Mouse (Mus musculus) spleen, adult 12 weeks (tissue): ENCODE measurements around the gene Zc3hav1.

Source experiments
- DNase-seq: peaks from one replicate; pipeline ENCODE4 v3.0.0; 2022; ENCODE audit warnings: low spot score

The Zc3hav1 gene

DNA sequence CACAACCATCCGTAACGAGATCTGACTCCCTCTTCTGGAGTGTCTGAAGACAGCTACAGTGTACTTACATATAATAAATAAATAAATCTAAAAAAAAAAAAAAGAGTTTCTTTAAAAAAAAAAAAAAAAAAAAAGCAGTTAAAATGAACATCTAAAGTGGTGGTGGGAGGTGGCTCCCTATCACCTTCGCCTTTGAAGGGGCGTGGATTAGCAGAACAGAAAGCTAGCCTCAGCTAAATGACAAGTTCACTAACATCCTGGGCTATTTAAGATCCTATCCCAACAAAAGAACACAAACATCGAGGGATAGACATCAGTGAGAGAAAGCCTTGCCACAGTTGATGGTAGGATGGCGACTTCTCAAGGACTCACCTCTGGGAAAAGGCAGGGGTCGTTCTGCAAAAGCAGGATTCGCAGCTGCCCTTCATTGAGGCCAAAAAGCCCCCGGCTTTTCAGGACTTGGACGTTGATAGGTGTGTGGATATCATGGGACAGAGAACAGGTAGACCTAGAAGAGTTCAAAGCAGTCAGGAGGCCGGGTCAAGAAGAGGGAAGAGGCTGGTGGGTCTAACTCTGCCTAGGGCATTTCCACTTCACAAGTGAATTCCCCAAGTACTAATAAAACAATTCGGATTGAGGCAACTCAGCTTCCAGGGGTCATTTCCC is 56.7 kb downstream of the Zc3hav1 start:
- no peak for DNase-seq

DNA sequence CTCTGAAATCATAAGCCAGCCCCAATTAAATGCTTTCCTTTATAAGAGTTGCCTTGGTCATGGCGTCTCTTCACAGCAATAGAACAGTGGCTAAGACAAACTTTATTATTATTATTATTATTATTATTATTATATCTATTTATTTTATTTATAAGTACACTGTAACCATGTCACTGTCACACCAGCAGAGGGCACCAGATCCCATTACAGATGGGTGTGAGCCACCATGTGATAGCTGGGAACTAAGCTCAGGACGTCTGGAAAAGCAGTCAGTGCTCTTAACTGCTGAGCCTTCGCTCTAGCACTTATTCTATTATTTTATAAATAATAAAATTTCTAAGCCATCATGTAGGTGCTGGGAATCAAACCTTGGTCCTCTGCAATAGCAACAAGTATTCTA is 60.7 kb downstream of the Zc3hav1 start:
- no peak for DNase-seq

DNA sequence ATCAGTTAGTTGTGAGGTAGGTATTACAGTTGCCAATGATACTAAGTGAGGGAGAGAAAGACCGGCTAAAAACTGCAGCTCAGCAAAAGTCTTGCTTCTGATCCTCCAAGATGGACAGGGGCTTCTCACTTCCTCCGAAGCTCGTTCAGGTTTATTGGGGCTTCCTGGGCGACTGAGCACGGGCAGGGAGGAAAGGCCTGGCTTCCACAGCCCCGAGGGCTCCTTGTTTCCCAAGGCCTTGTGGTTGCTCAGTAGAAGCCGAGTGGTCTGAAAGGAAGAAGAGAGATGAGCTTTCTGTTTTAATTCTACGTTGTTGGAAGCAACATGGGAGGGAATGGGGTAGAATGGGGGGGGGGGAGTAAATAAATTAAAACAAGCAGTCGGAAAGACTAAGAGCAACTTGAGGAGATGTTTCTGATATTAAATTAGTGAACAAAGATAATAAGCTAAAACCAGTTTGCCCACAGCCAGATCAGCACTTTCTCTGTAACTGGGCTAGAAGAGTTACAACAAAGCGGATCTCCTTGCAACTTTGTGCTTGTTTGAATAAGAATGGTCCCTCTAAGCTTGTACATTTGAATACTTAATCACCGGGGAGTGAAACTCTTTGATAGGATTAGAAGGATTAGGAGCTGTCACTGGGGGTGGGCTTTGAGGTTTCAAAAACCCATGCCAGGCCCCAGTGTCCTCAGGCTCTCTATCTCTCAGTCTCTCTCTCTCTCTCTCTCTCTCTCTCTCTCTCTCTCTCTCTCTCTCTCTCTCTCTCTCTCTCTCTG is 61.3 kb downstream of the Zc3hav1 start:
- DNase-seq = no peak

DNA sequence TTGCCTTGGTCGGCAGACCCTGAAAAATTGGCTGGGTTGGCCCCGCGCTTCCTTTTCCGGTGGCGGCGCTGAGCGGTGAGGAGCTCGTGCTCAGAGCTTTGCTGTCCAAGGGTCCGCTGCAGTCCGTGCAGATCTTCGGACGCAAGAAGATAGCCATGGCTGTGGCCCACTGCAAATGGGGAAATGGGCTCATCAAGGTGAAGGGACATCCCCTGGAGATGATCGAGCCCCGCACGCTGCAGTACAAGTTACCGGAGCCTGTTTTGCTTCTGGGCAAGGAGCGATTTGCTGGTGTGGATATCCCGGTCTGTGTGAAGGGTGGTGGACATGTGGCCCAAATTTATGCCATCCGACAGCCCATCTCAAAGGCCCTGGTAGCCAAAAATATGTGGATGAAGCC is 70.0 kb downstream of the Zc3hav1 start:
- no peak for DNase-seq

DNA sequence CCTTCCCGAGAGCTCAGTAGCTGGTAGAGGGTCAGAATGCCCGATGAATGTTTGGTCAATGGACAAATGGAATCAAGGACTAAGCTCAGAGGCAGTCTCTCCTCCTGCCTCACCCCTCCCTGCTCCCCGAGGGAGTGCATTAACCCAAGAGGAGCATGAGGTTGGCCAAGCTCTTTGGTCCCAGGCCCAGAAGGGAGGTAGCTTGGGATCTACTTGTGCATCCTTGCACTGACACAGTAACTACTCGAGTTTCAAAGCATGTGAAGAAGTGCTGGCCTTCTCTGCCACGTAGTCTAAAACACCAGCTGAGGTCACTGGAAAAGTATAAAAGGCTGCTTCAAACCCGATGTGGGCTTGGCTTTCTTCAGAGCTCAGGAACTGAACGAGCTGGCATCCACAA is 89.9 kb downstream of the Zc3hav1 start:
- no peak for DNase-seq

DNA sequence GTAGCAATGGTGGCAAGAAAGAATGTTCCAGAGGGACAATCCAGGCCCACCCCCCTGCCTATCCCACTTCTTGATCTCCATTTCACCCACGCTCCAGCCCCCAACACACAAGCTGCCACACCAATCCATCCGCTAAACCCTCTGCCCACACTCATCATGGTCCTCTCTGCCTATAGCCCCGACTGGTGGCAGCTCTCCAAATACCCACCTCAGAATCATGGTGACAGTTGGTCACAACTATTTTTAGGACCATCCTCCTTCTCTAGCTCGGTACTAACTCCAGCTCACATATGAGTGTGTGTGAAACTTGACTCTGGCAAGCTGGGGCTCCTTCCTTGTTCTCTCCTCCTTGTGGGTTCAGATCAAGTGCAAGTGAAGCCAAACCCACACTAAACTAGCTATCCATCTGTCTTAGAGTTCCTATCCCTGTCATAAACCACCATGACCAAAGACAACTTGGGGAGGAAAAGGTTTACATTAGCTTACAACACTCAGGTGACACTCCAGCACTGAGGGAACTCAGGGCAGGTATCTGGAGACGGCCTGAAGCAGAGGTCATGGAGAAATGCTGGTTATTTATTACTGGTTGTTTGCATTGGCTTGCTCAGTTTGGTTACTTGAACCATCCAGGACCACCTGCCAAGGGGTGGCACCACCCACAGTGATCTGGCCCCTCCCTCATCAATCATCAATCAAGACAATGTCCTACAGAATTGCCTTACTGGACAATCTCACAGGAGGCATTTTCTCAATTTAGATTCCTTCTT is 90.8 kb downstream of the Zc3hav1 start:
- no peak for DNase-seq

DNA sequence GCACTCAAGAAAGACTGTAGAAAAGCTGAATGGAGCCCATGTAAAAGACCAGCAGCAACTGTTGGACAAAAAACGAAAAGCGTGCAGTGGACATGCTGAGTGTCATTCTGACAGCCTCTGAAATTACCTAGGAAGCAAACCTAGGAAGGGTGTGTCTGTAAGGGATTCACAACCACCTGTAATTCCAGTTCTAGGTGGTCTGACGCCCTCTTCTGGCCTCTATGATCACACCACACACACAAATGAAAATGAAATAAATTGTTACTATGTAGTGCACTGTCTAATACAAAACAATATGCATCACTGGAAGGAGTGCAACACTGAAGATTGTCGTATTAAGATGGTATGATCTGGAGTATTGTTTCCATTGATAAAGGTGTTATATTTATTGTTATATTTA is 92.5 kb downstream of the Zc3hav1 start:
- DNase-seq = no peak

DNA sequence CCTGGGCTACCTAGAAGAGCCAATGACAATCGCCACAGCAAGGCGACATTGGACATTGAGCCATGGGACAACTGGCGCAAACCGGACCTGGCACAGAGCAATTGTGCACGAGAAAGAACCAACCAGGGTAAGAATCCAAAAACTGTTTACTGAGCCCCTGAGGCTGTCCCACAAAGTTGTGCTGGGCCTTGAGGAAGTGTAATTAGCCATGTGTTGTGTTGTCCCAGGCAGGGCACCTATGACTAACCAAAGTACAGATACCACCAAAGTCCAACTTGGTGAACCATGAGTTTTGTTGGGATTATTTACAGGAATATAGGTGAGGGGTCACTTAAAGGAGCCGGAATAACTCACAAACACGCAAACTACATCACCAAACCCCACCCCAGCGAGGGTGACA is 96.9 kb downstream of the Zc3hav1 start:
- DNase-seq = no peak

DNA sequence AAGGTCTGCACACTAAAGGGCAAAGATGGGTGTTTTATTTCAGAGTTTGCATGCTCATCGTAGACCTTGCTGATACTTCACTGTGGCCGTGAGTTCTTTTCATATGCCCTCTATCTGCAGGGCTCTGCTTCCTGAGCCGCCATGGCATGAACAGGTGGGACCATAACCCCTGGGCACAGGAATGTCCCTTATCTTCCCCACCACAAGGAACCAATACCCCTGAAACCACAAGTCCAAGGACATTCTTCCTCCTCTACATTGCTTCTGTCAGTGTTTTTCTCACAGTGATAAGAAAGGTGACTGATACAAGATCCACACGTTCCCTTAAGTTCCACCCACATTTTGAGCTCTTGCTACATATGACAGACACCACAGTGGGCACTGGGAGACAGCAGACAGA is 97.6 kb downstream of the Zc3hav1 start:
- no peak for DNase-seq

DNA sequence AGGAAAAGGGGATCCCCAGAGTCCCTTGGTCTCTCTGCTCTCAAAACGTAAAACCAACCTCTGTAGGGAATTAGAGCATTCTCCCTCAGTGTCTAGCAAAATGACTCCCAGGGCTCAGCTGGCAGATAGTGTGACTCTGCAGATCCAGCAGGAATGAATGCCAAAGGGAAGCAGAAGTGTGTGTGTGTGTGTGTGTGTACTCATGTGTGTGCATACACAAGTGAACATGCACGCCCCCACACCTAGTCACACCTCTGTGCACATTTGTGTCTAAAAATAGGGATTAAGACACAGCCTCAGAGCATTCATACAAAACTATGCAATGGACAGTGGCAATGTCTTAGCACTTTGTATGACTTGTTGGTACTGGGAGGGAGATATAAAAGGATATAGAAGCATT is 98.6 kb downstream of the Zc3hav1 start:
- DNase-seq = no peak
